Mouse (Mus musculus) embryonic facial prominence, embryonic 11.5 days (tissue): ENCODE data around the gene Ptges2. TPM values are rescaled to one million over a fixed set of nuclear protein-coding genes. Genes with fewer than 3 reads are reported as not detected.

ENCODE experiments used
- ATAC-seq: fragments of 200-750 bp; cut with Nextera tagmentation; replicated peaks from 2 replicates; pipeline ENCODE4 v1.8.0; 2017; ENCODE audit warnings: low read depth; ENCODE audit not compliant: insufficient number of reproducible peaks, low FRiP score, low TSS enrichment
- DNase-seq: peaks from one replicate; pipeline ENCODE4 v3.0.0-alpha.2; 2015; ENCODE audit warnings: low spot score
- H3K27ac ChIP-seq: fragments of 300-500 bp; sonication (generic); replicated peaks from 2 replicates; pipeline ENCODE4 v1.5.1; 2014; ENCODE audit warnings: mild to moderate bottlenecking, low read depth, low read length, control low read depth
- H3K27me3 ChIP-seq: fragments of 300-500 bp; sonication (generic); 2 replicates; pipeline ENCODE4 v1.6.1; 2014; ENCODE audit warnings: mild to moderate bottlenecking, low read length, moderate library complexity, mixed read lengths; ENCODE audit not compliant: control insufficient read depth, insufficient read depth
- H3K36me3 ChIP-seq: fragments of 300-500 bp; sonication (generic); replicated peaks from 2 replicates; pipeline ENCODE4 v1.6.1; 2014; ENCODE audit warnings: low read depth, mild to moderate bottlenecking, low read length, moderate library complexity, mixed read lengths; ENCODE audit not compliant: control insufficient read depth, insufficient read depth
- H3K4me1 ChIP-seq: fragments of 300-500 bp; sonication (generic); 2 replicates; pipeline ENCODE4 v1.6.1; 2014; ENCODE audit warnings: low read length, mixed read lengths; ENCODE audit not compliant: control insufficient read depth, insufficient read depth
- H3K4me2 ChIP-seq: fragments of 300-500 bp; sonication (generic); 2 replicates; pipeline ENCODE4 v1.6.1; 2014; ENCODE audit warnings: low read depth, mild to moderate bottlenecking, control low read depth, low read length, moderate library complexity
- H3K4me3 ChIP-seq: fragments of 300-500 bp; sonication (generic); 2 replicates; pipeline ENCODE4 v1.5.1; 2014; ENCODE audit warnings: low read depth, low read length, control low read depth
- H3K9ac ChIP-seq: fragments of 300-500 bp; sonication (generic); replicated peaks from 2 replicates; pipeline ENCODE4 v1.6.1; 2014; ENCODE audit warnings: mild to moderate bottlenecking, control low read depth, low read length
- H3K9me3 ChIP-seq: fragments of 300-500 bp; sonication (generic); replicated peaks from 2 replicates; pipeline ENCODE4 v1.6.1; 2016; ENCODE audit warnings: mild to moderate bottlenecking, low read length, inconsistent platforms, mixed read lengths; ENCODE audit not compliant: control insufficient read depth
- WGBS: fragments of 180-500 bp; shearing (Covaris S2); extraction: QIAGEN DNeasy Blood & Tissue Kit; methylation state at CpG from one replicate; pipeline ENCODE4 v1.1.7; 2014; 5-methylcytosine and 5-hydroxymethylcytosine counted together
- polyA plus RNA-seq: library from polyadenylated mRNA; unstranded; fragments of >200 nt; fragmentation: Nextera tagmentation; extraction: Ambion mirVana; gene quantifications from 2 replicates; pipeline ENCODE4 v1.2.1, GENCODE M21; 2014

Ptges2 gene
- polyA plus RNA-seq, 1 experiment from 2014 or later, result 33.0 TPM

DNA sequence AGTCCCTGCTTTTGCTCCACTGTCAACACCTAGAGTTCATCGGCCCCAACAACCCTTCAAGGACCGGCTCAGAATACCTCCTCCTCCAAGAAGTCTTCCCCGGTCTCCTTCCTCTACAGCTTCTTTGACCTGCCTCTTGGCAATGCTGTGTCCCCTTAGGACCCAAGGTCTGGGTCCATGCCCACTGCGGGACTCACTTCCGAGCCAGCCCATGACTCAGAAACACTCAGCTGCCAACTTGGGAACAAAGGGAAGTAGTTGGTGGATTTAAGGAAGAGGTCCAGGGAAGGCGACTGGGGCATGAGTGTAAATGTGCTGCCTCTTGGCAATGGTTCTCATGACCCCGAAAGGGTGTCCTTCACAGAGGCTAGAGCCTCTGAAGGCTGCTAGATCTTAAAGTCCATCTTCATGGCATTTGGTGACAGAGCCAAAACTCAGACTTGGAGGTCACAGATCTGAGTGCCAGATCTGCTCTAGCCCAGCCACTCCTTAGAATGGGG is 15.6 kb upstream of the Ptges2 start:
- Histone ChIP-seq H3K9ac (no peak overlapping the region), H3K27ac (no peak overlapping the region), H3K36me3 (peaks cover 10% of the 10 kb centered on the region), H3K4me2 (no peak overlapping the region), H3K4me1 (peaks cover 4% of the 10 kb centered on the region), H3K9me3 (no peaks in the 10 kb centered on the region), H3K27me3 (no peaks in the 10 kb centered on the region), H3K4me3 (no peak overlapping the region)
- DNase-seq (no peak), ATAC-seq (no peak)
- WGBS, result 91% methylated on average over 7 of the region's 7 CpGs

DNA sequence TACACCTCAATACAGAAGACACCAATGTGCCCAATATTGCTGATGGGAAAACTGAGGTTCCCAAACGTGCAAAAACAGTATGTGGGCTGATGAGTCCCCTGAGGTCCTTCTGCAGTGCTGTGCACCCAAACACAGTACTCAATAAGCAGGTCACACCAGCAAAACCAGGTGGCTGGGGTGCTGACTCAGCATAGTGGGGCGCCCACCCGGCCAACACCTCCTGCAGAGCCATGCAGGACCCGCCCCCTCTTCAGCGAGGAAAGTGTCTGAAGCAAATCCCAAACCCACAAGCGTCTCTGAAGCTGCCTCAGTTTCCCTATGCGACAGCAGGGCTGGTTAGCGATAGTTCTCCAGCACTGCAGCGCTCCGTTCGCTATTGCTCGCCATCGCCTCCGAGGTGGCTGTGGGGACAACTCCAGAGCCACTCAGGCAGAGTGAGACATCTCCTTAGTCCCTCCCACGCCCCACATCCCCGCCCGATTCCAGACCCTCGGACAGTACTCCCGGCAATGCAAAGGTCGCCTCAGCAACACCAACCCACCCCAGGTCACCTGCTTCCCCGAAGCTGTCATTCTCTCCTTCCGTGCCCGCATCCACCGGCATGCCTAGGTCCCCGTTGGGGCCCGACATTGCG is 14.4 kb upstream of the Ptges2 start:
- ATAC-seq (peak; percentile 32; the same call in 1 of the 2 replicates), DNase-seq (peak; percentile 28)
- Histone ChIP-seq H3K4me1 (peaks cover 4% of the 10 kb centered on the region), H3K4me2 (peak overlapping the region; percentile 97), H3K4me3 (peak overlapping the region; percentile 62), H3K27ac (no peak overlapping the region), H3K27me3 (no peaks in the 10 kb centered on the region), H3K9me3 (no peaks in the 10 kb centered on the region), H3K36me3 (peaks cover 7% of the 10 kb centered on the region), H3K9ac (peak overlapping the region; percentile 59)
- 1% methylated on average over 27 of the region's 27 CpGs for WGBS

- peak; percentile 72 for ATAC-seq
- peak within 1 kb of the TSS; percentile 59 for H3K9ac ChIP-seq
- H3K36me3 ChIP-seq, result peaks cover 4% of the 10 kb centered on the region
- peak within 1 kb of the TSS; percentile 97 for H3K4me2 ChIP-seq
- 0% methylated on average over 39 of the region's 47 CpGs for WGBS
- H3K9me3 ChIP-seq, result no peaks in the 10 kb centered on the region
- H3K27me3 ChIP-seq, result no peaks in the 10 kb centered on the region
- peak within 1 kb of the TSS; percentile 62 for H3K4me3 ChIP-seq
- peak; percentile 96 for DNase-seq
- peaks cover 4% of the 10 kb centered on the region for H3K4me1 ChIP-seq
- H3K27ac ChIP-seq, result no peak within 1 kb of the TSS
Observed at GRCm38 (mm10) chr2:32381775-32382223, 13.9 kb upstream of the Ptges2 start, which contains the start of gene 1110008P14Rik. Gene 1110008P14Rik, minus strand, starts transcription at chr2:32381938.

GRCm38 (mm10) chr2:32382689-32383088 is 13.0 kb upstream of the Ptges2 start:
- no peaks in the 10 kb centered on the region for H3K27me3 ChIP-seq
- ATAC-seq (no peak), DNase-seq (no peak)
- peaks cover 4% of the 10 kb centered on the region for H3K4me1 ChIP-seq
- H3K4me2 ChIP-seq, result no peak overlapping the region
- 83% methylated on average over 2 of the region's 2 CpGs for WGBS
- no peaks in the 10 kb centered on the region for H3K9me3 ChIP-seq
- no peak overlapping the region for H3K27ac ChIP-seq
- no peaks in the 10 kb centered on the region; the same call in none of the 2 replicates for H3K36me3 ChIP-seq
- no peak overlapping the region for H3K9ac ChIP-seq
- no peak overlapping the region for H3K4me3 ChIP-seq

DNA sequence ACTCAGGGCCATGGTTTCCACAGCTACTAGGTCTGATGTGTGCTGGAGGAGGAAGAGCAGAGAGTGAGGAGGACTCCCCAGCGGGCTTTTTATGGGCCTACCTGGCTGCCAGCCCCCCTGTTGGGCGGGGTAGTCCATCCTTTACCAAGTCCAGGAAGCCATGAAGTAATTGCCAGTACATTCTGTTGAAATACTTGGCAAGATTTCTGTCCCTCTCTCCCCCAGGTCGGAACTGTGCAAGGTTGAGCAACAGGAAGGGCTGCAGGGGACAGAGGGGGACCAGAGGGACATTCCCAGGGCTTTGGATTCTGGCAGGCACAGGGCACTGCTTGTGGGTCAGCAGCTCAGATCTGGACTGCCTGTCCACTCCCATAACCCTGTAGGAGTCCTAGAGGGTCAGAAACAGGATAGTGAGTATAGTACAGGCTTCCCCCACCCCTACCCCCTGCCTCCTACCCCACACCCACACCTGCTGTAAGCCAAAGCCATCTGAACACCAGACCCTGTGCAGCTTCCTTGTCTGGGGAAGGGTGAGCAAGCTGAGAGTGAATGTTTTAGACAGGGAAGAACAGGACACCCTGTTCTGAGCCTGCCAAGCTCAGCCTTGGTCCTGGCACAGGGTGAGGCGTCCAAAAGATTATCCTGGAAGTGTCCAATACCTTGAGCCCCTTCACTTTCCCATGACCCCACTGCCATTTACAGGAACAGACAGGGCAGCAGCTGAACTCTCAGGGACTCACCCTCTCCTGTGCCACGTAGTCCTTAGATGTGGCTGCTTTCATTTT is 7.8 kb upstream of the Ptges2 start, which contains the start of gene Lcn2:
Gene Lcn2, minus strand, starts transcription at position 547 of the 785 bp plus-strand sequence.
- Histone ChIP-seq H3K4me3 (no peak within 1 kb of the TSS), H3K27ac (no peak within 1 kb of the TSS), H3K4me2 (no peak within 1 kb of the TSS), H3K36me3 (no peaks in the 10 kb centered on the region), H3K4me1 (no peaks in the 10 kb centered on the region; the same call in 1 of the 2 replicates), H3K9ac (no peak within 1 kb of the TSS), H3K27me3 (no peaks in the 10 kb centered on the region), H3K9me3 (no peaks in the 10 kb centered on the region)
- ATAC-seq (no peak), DNase-seq (no peak)
- 71% methylated on average over 5 of the region's 5 CpGs for WGBS

DNA sequence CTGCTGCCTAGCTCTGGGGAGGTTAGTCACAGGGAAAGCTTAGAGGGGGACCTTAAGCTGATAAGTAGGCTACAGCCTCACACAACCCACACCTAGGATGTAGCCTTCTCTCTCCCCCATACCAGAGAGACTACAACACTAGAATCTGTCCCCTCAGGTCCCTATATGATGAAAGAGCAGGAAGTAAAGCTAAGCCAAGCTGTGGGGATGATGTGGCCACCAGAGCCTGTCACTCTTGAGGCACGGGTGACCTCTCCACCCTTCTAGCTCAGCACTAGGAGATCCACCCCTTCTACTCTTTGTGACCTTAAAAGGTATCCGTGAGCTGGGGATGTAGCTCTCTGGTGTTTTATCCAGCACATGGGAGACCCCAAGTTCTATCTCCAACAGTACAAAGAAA is 6.5 kb upstream of the Ptges2 start:
- ATAC-seq (no peak), DNase-seq (no peak)
- no peaks in the 10 kb centered on the region for H3K9me3 ChIP-seq
- no peak overlapping the region for H3K4me2 ChIP-seq
- H3K27ac ChIP-seq, result no peak overlapping the region
- H3K36me3 ChIP-seq, result no peaks in the 10 kb centered on the region
- H3K27me3 ChIP-seq, result no peaks in the 10 kb centered on the region
- WGBS, result 82% methylated on average over 2 of the region's 2 CpGs
- H3K9ac ChIP-seq, result no peak overlapping the region
- no peak overlapping the region for H3K4me3 ChIP-seq
- no peaks in the 10 kb centered on the region; the same call in 1 of the 2 replicates for H3K4me1 ChIP-seq

- Histone ChIP-seq H3K4me2 (no peak overlapping the region), H3K36me3 (no peaks in the 10 kb centered on the region), H3K4me1 (no peaks in the 10 kb centered on the region; the same call in 1 of the 2 replicates), H3K27me3 (no peaks in the 10 kb centered on the region; the same call in 1 of the 2 replicates), H3K27ac (no peak overlapping the region), H3K9me3 (no peaks in the 10 kb centered on the region), H3K9ac (no peak overlapping the region), H3K4me3 (no peak overlapping the region)
- DNase-seq (no peak), ATAC-seq (no peak)
- 66% methylated on average over 8 of the region's 8 CpGs for WGBS
Observed at GRCm38 (mm10) chr2:32390871-32391270, 4.8 kb upstream of the Ptges2 start.
